Mouse (Mus musculus) intestine, embryonic 14.5 days (tissue): ENCODE results near the gene Rnf180. TPM values are rescaled to one million over a fixed set of nuclear protein-coding genes. Genes with fewer than 3 reads are reported as not detected.
"Not testable (repeated sequence)": the region's sequence is repeated elsewhere in the genome, so short reads cannot be mapped to it uniquely, and the experiment has no call there.

Experiments used
- ATAC-seq: fragments of 200-750 bp; cut with Nextera tagmentation; replicated peaks from 2 replicates; pipeline ENCODE4 v1.8.0; 2017; ENCODE audit warnings: low read depth, moderate number of reproducible peaks, moderate TSS enrichment, moderate library complexity; ENCODE audit not compliant: low FRiP score, low TSS enrichment
- DNase-seq: peaks from one replicate; pipeline ENCODE4 v3.0.0-alpha.2; 2018; ENCODE audit warnings: low spot score
- H3K27ac ChIP-seq: fragments of 300-500 bp; sonication (generic); 2 replicates; pipeline ENCODE4 v1.5.1; 2014; ENCODE audit warnings: low read depth, mild to moderate bottlenecking, control low read depth
- H3K27me3 ChIP-seq: fragments of 300-500 bp; sonication (generic); replicated peaks from 2 replicates; pipeline ENCODE4 v1.6.1; 2014; ENCODE audit warnings: low read length, control low read depth; ENCODE audit not compliant: control insufficient read depth, insufficient read depth
- H3K36me3 ChIP-seq: fragments of 300-500 bp; sonication (generic); 2 replicates; pipeline ENCODE4 v1.6.1; 2014; ENCODE audit warnings: low read length, control low read depth; ENCODE audit not compliant: control insufficient read depth, insufficient read depth
- H3K4me1 ChIP-seq: fragments of 300-500 bp; sonication (generic); replicated peaks from 2 replicates; pipeline ENCODE4 v1.6.1; 2014; ENCODE audit warnings: low read length, control low read depth, mixed read lengths; ENCODE audit not compliant: control insufficient read depth, insufficient read depth
- H3K4me2 ChIP-seq: fragments of 300-500 bp; sonication (generic); 2 replicates; pipeline ENCODE4 v1.6.1; 2014; ENCODE audit warnings: low read length
- H3K4me3 ChIP-seq: fragments of 300-500 bp; sonication (generic); 2 replicates; pipeline ENCODE4 v1.5.1; 2014; ENCODE audit warnings: low read depth, low read length, control low read depth, mixed read lengths
- H3K9ac ChIP-seq: fragments of 300-500 bp; sonication (generic); 2 replicates; pipeline ENCODE4 v1.6.1; 2014; ENCODE audit warnings: mild to moderate bottlenecking, low read length
- H3K9me3 ChIP-seq: fragments of 300-500 bp; sonication (generic); 2 replicates; pipeline ENCODE4 v1.6.1; 2016; ENCODE audit warnings: low read length, control low read depth; ENCODE audit not compliant: control insufficient read depth
- WGBS: fragments of 180-500 bp; shearing (Covaris S2); extraction: QIAGEN DNeasy Blood & Tissue Kit; methylation state at CpG from one replicate; pipeline ENCODE4 v1.1.7; 2014; 5-methylcytosine and 5-hydroxymethylcytosine counted together
- polyA plus RNA-seq: library from polyadenylated mRNA; unstranded; fragments of >200 nt; fragmentation: Nextera tagmentation; extraction: Ambion mirVana; gene quantifications from 2 replicates; pipeline ENCODE4 v1.2.1, GENCODE M21; 2014

The Rnf180 gene
- 4.5 and 5.2 TPM in 2 replicates for polyA plus RNA-seq

DNA sequence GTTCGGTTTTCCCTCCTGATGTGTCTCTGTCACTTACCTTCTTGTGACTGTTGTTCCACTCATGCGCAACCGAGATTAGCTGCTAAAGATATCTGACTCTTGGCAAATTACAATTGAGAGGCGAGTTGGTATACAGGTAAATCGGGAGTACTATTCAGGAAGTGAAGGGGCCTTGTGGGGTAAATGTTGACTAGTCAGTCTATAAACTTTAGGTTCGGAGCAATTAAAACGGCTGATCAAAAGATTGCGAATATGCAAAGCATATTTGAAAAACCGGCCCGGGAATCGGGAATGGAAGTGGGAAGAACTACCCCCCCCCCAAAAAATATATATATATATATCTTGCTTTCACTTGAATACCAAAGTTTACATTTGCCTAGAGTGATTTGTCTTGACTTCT, at the start of gene Rnf180:
Gene Rnf180, minus strand, starts transcription at position 101 of the 400 bp plus-strand sequence.
- Histone ChIP-seq H3K9ac (peak within 1 kb of the TSS; percentile 74), H3K36me3 (no peaks in the 10 kb centered on the region), H3K27ac (no peak within 1 kb of the TSS), H3K4me2 (peak within 1 kb of the TSS; percentile 85), H3K27me3 (no peaks in the 10 kb centered on the region), H3K9me3 (no peaks in the 10 kb centered on the region), H3K4me1 (peaks cover 6% of the 10 kb centered on the region), H3K4me3 (peak within 1 kb of the TSS; percentile 73)
- DNase-seq (no peak), ATAC-seq (no peak)
- 46% methylated on average over 11 of the region's 11 CpGs for WGBS

- ATAC-seq, result no peak
- Histone ChIP-seq H3K4me1 (no peaks in the 10 kb centered on the region), H3K27ac (no peak overlapping the region), H3K9ac (no peak overlapping the region), H3K4me3 (no peak overlapping the region), H3K4me2 (no peak overlapping the region), H3K27me3 (no peaks in the 10 kb centered on the region), H3K9me3 (no peaks in the 10 kb centered on the region), H3K36me3 (no peaks in the 10 kb centered on the region)
- WGBS, result 57% methylated on average over 5 of the region's 5 CpGs
- no peak for DNase-seq
These were observed 36.8 kb upstream of the Rnf180 start for GRCm38 (mm10) chr13:105331199-105331968.

- ATAC-seq (no peak), DNase-seq (no peak)
- H3K27ac ChIP-seq, result no peak overlapping the region
- WGBS, result 60% methylated on average over 1 of the region's 1 CpGs
- no peaks in the 10 kb centered on the region for H3K36me3 ChIP-seq
- H3K4me2 ChIP-seq, result no peak overlapping the region
- no peak overlapping the region for H3K9ac ChIP-seq
- H3K9me3 ChIP-seq, result no peaks in the 10 kb centered on the region
- H3K27me3 ChIP-seq, result no peaks in the 10 kb centered on the region
- H3K4me3 ChIP-seq, result no peak overlapping the region
- H3K4me1 ChIP-seq, result no peaks in the 10 kb centered on the region
These were observed 32.3 kb upstream of the Rnf180 start for GRCm38 (mm10) chr13:105326946-105327345.

DNA sequence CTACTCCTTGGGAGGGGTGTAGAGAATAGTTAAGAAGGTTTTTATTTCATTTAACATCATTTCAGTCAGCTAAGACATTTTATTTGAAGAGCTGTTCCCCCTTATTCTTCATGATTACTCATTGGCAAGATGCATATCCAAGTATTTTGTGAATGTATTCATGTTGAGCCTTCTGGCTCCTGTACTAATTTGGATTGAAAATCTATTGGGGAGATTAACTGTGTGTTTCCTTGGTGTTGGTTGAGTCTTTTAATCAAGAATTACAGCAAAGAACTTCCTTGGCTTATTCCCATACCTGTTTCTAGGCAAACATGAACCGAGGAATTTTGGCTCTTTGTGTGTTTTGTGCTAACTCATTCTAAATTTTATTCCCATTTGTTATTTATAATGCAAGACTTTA, 22.3 kb upstream of the Rnf180 start:
- 76% methylated on average over 1 of the region's 1 CpGs for WGBS
- no peaks in the 10 kb centered on the region for H3K27me3 ChIP-seq
- H3K4me3 ChIP-seq, result no peak overlapping the region
- H3K9me3 ChIP-seq, result no peaks in the 10 kb centered on the region
- no peaks in the 10 kb centered on the region for H3K36me3 ChIP-seq
- no peak overlapping the region for H3K27ac ChIP-seq
- DNase-seq (no peak), ATAC-seq (no peak)
- H3K9ac ChIP-seq, result no peak overlapping the region
- no peak overlapping the region for H3K4me2 ChIP-seq
- no peaks in the 10 kb centered on the region for H3K4me1 ChIP-seq

- Histone ChIP-seq H3K27me3 (no peaks in the 10 kb centered on the region), H3K4me2 (no peak overlapping the region), H3K9ac (no peak overlapping the region), H3K4me1 (no peaks in the 10 kb centered on the region), H3K27ac (no peak overlapping the region), H3K36me3 (no peaks in the 10 kb centered on the region), H3K9me3 (no peaks in the 10 kb centered on the region), H3K4me3 (no peak overlapping the region)
- ATAC-seq (no peak), DNase-seq (no peak)
- 85% methylated on average over 6 of the region's 6 CpGs for WGBS
These were observed 21.4 kb upstream of the Rnf180 start for GRCm38 (mm10) chr13:105316009-105316408.

DNA sequence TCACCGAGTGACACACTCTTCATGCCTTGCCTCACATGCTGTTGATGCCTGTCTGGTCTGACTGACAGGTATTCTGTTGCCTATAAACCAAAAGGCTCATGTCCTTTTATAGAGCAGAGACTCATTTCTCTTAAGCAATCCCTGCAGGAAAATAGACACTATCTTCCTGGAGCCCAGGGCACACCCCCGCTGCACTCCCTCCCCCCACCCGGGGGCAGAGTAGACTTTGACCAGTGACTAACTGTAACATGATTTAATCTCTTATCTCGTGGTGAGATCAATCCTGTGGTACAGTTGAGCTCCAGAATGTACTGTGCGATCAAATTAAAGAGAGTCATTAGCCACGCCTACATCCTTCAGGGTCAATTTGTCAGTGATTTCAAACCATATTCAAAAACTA, 18.1 kb upstream of the Rnf180 start:
- ATAC-seq, result no peak

GRCm38 (mm10) chr13:105310562-105310961, 15.9 kb upstream of the Rnf180 start:
- H3K9me3 ChIP-seq, H3K4me2 ChIP-seq, H3K36me3 ChIP-seq, H3K27me3 ChIP-seq, ATAC-seq, H3K4me1 ChIP-seq, H3K9ac ChIP-seq, H3K4me3 ChIP-seq, H3K27ac ChIP-seq, DNase-seq: not testable (repeated sequence)
- 73% methylated on average over 4 of the region's 4 CpGs for WGBS

More for the DNA sequence above, 18.1 kb upstream of the Rnf180 start:
- no peak overlapping the region for H3K4me2 ChIP-seq
- no peak overlapping the region for H3K4me3 ChIP-seq
- H3K4me1 ChIP-seq, result no peaks in the 10 kb centered on the region
- no peak for DNase-seq
- no peaks in the 10 kb centered on the region for H3K9me3 ChIP-seq
- WGBS, result 75% methylated on average over 6 of the region's 6 CpGs
- no peaks in the 10 kb centered on the region for H3K27me3 ChIP-seq
- H3K36me3 ChIP-seq, result no peaks in the 10 kb centered on the region
- no peak overlapping the region for H3K27ac ChIP-seq
- H3K9ac ChIP-seq, result no peak overlapping the region

- no peaks in the 10 kb centered on the region for H3K9me3 ChIP-seq
- no peaks in the 10 kb centered on the region for H3K36me3 ChIP-seq
- H3K4me1 ChIP-seq, result no peaks in the 10 kb centered on the region
- 80% methylated on average over 2 of the region's 2 CpGs for WGBS
- H3K9ac ChIP-seq, result no peak overlapping the region
- no peak overlapping the region for H3K4me2 ChIP-seq
- no peak overlapping the region for H3K27ac ChIP-seq
- no peak for ATAC-seq
- DNase-seq, result no peak
- no peak overlapping the region for H3K4me3 ChIP-seq
- no peaks in the 10 kb centered on the region for H3K27me3 ChIP-seq
These were observed 10.9 kb upstream of the Rnf180 start for GRCm38 (mm10) chr13:105305513-105305912.

- no peak overlapping the region for H3K4me3 ChIP-seq
- 64% methylated on average over 4 of the region's 4 CpGs for WGBS
- H3K36me3 ChIP-seq, result no peaks in the 10 kb centered on the region
- H3K4me1 ChIP-seq, result no peaks in the 10 kb centered on the region
- no peaks in the 10 kb centered on the region for H3K27me3 ChIP-seq
- DNase-seq (no peak), ATAC-seq (no peak)
- no peak overlapping the region for H3K9ac ChIP-seq
- H3K9me3 ChIP-seq, result no peaks in the 10 kb centered on the region
- no peak overlapping the region for H3K4me2 ChIP-seq
- no peak overlapping the region for H3K27ac ChIP-seq
These were observed 9.4 kb upstream of the Rnf180 start for GRCm38 (mm10) chr13:105304054-105304453.
